Mouse (Mus musculus): ENCODE results near the gene Coq5. TPM values are rescaled to one million over a fixed set of nuclear protein-coding genes. Genes with fewer than 3 reads are reported as not detected.
A peak's percentile ranks its signal among the peaks of the same experiment; 100 is the strongest.

The Coq5 gene
- 61.4 and 62.9 TPM in 2 replicates for polyA plus RNA-seq (2015; fragmentation: Nextera tagmentation; extraction: Ambion mirVana)

DNA sequence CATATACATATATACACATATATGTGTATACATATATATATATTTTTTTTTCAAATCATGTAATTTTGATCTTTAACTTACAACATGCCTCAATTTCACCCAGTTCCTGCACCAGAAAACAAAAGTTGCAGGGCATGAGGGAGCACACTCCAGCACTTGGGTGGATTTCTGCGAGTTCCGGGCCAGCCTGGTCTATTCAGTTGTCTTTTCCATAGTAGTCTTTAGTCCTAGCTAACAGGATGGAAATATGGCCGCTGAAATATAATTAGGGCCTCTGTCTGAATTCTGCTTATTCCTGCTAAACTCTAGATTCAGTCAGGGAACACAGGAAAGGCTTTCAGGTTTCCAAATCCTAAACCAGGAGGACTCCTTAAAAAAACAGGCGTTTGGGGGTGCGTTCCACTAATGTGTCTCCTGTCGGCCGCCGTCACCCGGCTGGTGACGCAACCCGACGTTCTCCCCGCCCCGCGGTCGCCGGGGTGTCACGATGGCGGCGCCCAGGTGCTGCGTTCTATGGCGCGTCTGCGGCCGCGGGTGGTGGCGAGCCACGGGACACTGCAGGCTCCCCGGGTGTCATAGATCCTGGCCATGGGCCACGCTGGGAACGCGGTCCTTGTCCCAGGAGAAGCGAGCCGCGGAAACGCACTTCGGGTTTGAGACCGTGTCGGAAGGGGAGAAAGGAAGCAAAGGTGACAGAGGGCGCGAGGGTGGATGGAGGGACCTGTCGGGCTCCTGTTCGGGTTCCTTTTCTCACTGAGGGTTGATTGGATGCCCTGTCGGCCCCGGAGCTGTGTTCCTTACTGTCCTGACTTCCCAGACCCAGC is at the start of gene Coq5:
Coq5 (plus strand) TSS at position 441 of the 824 bp plus-strand sequence.
- Histone ChIP-seq H3K9ac (ENCODE audit: low read depth, low read length) (peak within 1 kb of the TSS; percentile 75), H3K4me2 (ENCODE audit: low read length) (peak within 1 kb of the TSS; percentile 91), H3K27ac (ENCODE audit: low read depth, low read length) (peak within 1 kb of the TSS; percentile 52; the same call in 1 of the 2 replicates), H3K4me1 (ENCODE audit: control insufficient read depth, insufficient read depth, low read depth, low read length) (peaks cover 5% of the 10 kb centered on the region), H3K4me3 (ENCODE audit: low read length) (peak within 1 kb of the TSS; percentile 56), H3K9me3 (ENCODE audit: control insufficient read depth, low read length) (no peaks in the 10 kb centered on the region), H3K36me3 (ENCODE audit: control insufficient read depth, insufficient read depth, low read length) (peaks cover 6% of the 10 kb centered on the region), H3K27me3 (replicated peaks; ENCODE audit: control insufficient read depth, insufficient read depth, low read length) (no peaks in the 10 kb centered on the region)
- WGBS, result 4% methylated on average over 43 of the region's 45 CpGs
- peak; percentile 83 for ATAC-seq

DNA sequence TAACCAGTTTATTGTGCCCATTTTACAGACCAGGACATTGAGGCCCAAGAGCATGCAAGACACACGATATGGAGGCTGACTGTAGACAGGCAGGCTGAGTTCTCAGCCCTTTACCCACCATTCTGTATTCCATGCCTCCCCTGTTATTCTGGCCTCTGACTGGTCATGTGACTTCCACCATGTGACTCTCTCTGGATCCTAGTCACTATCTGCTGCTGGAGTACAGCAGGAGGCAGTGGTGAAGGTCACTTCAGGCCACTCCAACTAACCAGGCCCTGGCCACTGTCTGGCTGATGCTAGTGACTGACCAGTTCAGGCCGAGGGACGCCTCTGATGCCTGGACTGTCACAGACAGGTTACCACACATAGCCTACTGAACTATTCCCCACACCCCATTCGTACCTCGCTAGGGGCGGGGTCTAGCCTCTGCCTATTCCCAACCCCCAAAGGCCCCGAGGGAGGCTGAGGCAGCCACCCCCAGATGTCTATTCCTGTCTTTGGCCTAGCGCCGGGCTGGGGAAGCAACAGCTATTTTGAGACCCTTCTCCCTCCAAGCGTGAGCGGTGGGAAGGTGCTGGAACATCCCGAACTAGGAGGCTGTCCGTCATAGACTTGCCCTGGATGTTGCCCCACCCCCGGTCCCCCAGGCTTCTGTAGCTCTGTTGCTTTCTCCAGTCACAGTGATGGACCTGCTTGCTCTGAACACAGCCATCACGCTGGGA is 48.5 kb upstream of the Coq5 start:
- no peak for ATAC-seq
- H3K4me1 ChIP-seq (ENCODE audit: control insufficient read depth, insufficient read depth, low read depth, low read length), result peaks cover 6% of the 10 kb centered on the region
- H3K27me3 ChIP-seq (replicated peaks; ENCODE audit: control insufficient read depth, insufficient read depth, low read length), result no peaks in the 10 kb centered on the region
- no peak overlapping the region for H3K27ac ChIP-seq (ENCODE audit: low read depth, low read length)
- no peaks in the 10 kb centered on the region for H3K9me3 ChIP-seq (ENCODE audit: control insufficient read depth, low read length)
- no peak overlapping the region for H3K4me3 ChIP-seq (ENCODE audit: low read length)
- H3K4me2 ChIP-seq (ENCODE audit: low read length), result no peak overlapping the region; the same call in 1 of the 2 replicates
- no peaks in the 10 kb centered on the region for H3K36me3 ChIP-seq (ENCODE audit: control insufficient read depth, insufficient read depth, low read length)
- H3K9ac ChIP-seq (ENCODE audit: low read depth, low read length), result no peak overlapping the region
- 50% methylated on average over 15 of the region's 15 CpGs for WGBS

DNA sequence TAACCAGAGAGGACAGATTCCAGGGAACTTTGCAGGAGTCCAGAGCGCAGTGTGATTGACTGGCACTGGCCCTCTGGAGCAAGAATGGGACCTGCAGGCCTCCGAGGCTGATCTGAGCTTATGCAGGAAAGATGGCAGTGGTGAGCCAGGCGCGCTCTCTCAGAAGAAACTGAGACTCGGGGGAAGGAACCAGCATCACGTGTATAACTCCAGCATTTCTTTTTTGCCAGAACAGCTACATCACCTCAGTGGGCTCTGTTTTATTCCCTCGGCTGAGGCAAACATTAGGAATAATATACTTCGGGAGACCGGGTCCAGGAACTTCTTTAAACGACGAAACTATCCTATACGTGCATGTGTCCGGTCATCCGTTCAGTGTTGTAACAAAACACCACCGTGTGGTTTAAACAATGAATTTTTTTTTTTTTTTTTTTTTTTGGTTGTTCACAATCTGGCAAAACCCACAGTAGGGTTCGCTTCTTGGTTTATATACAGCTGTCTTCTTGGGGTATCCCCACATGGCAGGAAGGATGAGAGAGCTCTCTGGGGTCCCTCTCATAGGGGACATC is 47.8 kb upstream of the Coq5 start:
- peak overlapping the region; percentile 29; the same call in 1 of the 2 replicates for H3K4me2 ChIP-seq (ENCODE audit: low read length)

DNA sequence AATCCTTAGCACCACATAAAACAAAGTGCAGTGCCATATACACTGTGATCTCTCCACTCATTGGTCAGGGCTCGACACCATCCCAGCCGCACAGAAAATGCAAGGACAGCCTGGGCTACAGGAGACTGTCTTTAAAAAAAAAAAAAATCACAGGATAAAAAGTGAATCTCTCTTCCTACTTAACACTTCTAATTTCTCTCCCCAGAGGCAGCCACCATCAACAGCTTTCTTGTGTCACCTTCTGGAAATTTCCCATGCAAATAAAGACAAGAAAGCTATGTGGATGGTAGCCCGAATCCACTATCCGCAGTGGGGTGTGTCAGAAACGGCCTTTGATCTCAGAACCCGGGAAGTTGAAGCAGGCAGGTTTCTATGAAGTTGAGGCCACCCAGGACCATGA is 47.0 kb upstream of the Coq5 start:
- 78% methylated on average over 6 of the region's 6 CpGs for WGBS

More for the DNA sequence above, 47.8 kb upstream of the Coq5 start:
- H3K4me1 ChIP-seq (ENCODE audit: control insufficient read depth, insufficient read depth, low read depth, low read length), result peaks cover 6% of the 10 kb centered on the region
- WGBS, result 32% methylated on average over 16 of the region's 16 CpGs
- H3K36me3 ChIP-seq (ENCODE audit: control insufficient read depth, insufficient read depth, low read length), result no peaks in the 10 kb centered on the region
- H3K9me3 ChIP-seq (ENCODE audit: control insufficient read depth, low read length), result no peaks in the 10 kb centered on the region
- no peak overlapping the region for H3K9ac ChIP-seq (ENCODE audit: low read depth, low read length)
- no peaks in the 10 kb centered on the region for H3K27me3 ChIP-seq (replicated peaks; ENCODE audit: control insufficient read depth, insufficient read depth, low read length)
- H3K27ac ChIP-seq (ENCODE audit: low read depth, low read length), result no peak overlapping the region
- ATAC-seq, result no peak
- no peak overlapping the region for H3K4me3 ChIP-seq (ENCODE audit: low read length)

DNA sequence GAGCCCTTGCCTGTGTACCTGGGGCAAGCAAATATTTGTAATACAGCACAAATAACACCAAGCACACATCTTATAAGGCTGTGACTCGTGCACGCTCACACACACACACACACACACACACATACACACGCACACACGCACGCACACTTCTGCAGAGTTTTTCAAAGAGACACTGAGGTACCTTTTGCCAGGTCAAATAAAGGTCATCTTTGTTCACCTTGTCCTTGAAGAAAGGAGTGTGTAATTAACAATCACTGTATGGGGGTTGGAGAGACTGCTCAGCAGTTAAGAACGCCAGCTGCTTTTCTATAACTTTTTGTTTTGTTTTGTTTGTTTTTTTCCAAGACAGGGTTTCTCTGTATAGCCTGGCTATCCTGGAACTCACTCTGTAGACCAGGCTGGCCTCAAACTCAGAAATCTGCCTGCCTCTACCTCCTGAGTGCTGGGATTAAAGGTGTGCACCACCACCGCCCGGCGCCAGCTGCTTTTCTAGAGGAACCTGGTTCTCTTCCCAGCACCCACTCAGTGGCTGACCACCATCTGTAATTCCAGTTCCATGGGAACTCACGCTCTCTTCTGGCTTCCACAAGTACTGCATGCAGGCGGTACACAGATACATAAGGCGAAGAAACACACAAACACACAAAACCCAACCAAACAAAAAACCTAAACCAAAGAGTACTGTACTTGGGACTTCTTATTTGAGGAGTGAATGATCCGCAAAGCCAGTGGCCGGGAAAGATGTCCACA is 46.3 kb upstream of the Coq5 start:
- Histone ChIP-seq H3K36me3 (ENCODE audit: control insufficient read depth, insufficient read depth, low read length) (no peaks in the 10 kb centered on the region), H3K27me3 (replicated peaks; ENCODE audit: control insufficient read depth, insufficient read depth, low read length) (no peaks in the 10 kb centered on the region), H3K4me3 (ENCODE audit: low read length) (no peak overlapping the region), H3K4me1 (ENCODE audit: control insufficient read depth, insufficient read depth, low read depth, low read length) (peaks cover 9% of the 10 kb centered on the region), H3K9me3 (ENCODE audit: control insufficient read depth, low read length) (no peaks in the 10 kb centered on the region), H3K4me2 (ENCODE audit: low read length) (no peak overlapping the region), H3K27ac (ENCODE audit: low read depth, low read length) (no peak overlapping the region), H3K9ac (ENCODE audit: low read depth, low read length) (no peak overlapping the region)
- no peak for ATAC-seq
- WGBS, result 94% methylated on average over 14 of the region's 14 CpGs

More for the DNA sequence above, 47.0 kb upstream of the Coq5 start:
- Histone ChIP-seq H3K9ac (ENCODE audit: low read depth, low read length) (no peak overlapping the region), H3K4me1 (ENCODE audit: control insufficient read depth, insufficient read depth, low read depth, low read length) (peaks cover 8% of the 10 kb centered on the region), H3K27me3 (replicated peaks; ENCODE audit: control insufficient read depth, insufficient read depth, low read length) (no peaks in the 10 kb centered on the region), H3K4me2 (ENCODE audit: low read length) (no peak overlapping the region), H3K36me3 (ENCODE audit: control insufficient read depth, insufficient read depth, low read length) (no peaks in the 10 kb centered on the region), H3K4me3 (ENCODE audit: low read length) (no peak overlapping the region), H3K27ac (ENCODE audit: low read depth, low read length) (no peak overlapping the region), H3K9me3 (ENCODE audit: control insufficient read depth, low read length) (no peaks in the 10 kb centered on the region)
- ATAC-seq, result no peak

DNA sequence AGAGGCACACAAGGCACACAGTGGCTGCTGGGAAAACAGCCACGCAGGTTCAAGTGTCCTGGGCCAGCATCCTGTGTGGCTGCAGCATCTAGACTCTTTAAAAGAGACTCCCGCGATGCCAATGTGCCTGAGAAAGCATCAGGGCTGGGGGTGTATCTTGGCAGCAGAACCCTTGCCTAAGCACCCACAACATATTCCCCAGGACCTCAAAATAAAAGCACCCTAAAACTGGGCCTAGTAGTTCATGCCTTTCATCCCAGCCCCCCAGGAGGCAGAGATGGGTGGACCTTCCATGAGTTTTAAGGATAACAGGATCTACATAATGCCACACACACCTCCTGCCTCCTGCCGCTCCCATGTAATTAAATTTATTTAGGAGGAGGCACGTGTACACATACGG is 44.9 kb upstream of the Coq5 start:
- no peak overlapping the region for H3K4me2 ChIP-seq (ENCODE audit: low read length)
- no peak for ATAC-seq
- no peaks in the 10 kb centered on the region for H3K36me3 ChIP-seq (ENCODE audit: control insufficient read depth, insufficient read depth, low read length)
- H3K27ac ChIP-seq (ENCODE audit: low read depth, low read length), result no peak overlapping the region
- no peaks in the 10 kb centered on the region for H3K9me3 ChIP-seq (ENCODE audit: control insufficient read depth, low read length)
- H3K9ac ChIP-seq (ENCODE audit: low read depth, low read length), result no peak overlapping the region
- no peak overlapping the region for H3K4me3 ChIP-seq (ENCODE audit: low read length)
- no peaks in the 10 kb centered on the region for H3K27me3 ChIP-seq (replicated peaks; ENCODE audit: control insufficient read depth, insufficient read depth, low read length)
- 51% methylated on average over 6 of the region's 6 CpGs for WGBS
- H3K4me1 ChIP-seq (ENCODE audit: control insufficient read depth, insufficient read depth, low read depth, low read length), result peaks cover 19% of the 10 kb centered on the region

DNA sequence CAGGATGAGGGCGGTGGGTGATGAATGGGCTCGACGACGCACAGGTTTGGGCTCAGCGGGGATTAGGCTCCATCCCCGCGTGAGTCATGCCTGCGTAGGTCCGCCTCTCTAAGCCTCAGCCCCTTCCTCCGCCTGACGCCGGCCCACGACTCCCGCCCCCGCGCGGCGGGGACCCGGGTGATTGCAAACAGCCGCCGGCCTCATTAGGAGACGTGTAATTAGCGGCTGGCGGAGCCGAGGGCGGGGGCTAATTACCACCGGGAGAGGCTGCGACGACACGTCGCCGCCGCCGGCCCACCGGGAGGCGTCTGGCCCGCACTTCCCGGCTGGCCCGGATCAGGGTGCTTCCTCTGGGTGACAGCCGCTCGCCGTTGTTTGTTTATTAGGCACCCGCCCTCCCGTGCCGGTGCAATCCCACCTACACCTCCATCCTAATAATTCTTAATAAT is 44.1 kb upstream of the Coq5 start:
- WGBS, result 1% methylated on average over 34 of the region's 45 CpGs
- no peaks in the 10 kb centered on the region for H3K9me3 ChIP-seq (ENCODE audit: control insufficient read depth, low read length)
- H3K27me3 ChIP-seq (replicated peaks; ENCODE audit: control insufficient read depth, insufficient read depth, low read length), result no peaks in the 10 kb centered on the region
- H3K4me1 ChIP-seq (ENCODE audit: control insufficient read depth, insufficient read depth, low read depth, low read length), result peaks cover 19% of the 10 kb centered on the region
- peak overlapping the region; percentile 80 for H3K9ac ChIP-seq (ENCODE audit: low read depth, low read length)
- peak overlapping the region; percentile 81 for H3K4me2 ChIP-seq (ENCODE audit: low read length)
- peaks cover 4% of the 10 kb centered on the region for H3K36me3 ChIP-seq (ENCODE audit: control insufficient read depth, insufficient read depth, low read length)
- peak overlapping the region; percentile 73 for H3K27ac ChIP-seq (ENCODE audit: low read depth, low read length)
- peak; percentile 47 for ATAC-seq
- H3K4me3 ChIP-seq (ENCODE audit: low read length), result peak overlapping the region; percentile 56

DNA sequence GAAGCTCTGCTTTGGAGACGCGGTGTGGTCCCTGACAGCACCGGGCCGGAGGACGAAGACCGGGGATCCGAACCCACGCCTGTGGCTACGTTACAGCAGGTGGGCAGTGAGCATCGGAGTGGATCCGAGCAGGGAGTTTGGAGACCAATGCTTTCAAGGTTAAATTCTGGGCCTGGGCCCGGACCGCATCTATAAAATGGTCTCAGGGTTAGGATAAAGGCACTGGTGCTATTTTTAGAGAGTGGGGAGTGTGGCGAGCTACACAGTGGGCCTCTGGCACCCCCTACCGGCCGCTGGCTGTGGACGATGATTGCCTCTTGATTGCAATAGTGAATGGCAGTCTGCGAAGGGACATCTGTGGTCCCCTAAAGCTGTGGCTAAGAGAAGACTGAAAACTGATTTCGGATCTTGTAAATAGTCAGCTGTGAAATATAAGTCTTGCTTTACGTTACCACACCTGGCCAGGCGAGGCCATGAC is 43.6 kb upstream of the Coq5 start, which contains the start of gene Pop5:
Pop5 (plus strand) TSS at position 51 of the 478 bp plus-strand sequence.
- Histone ChIP-seq H3K4me1 (ENCODE audit: control insufficient read depth, insufficient read depth, low read depth, low read length) (peaks cover 19% of the 10 kb centered on the region), H3K9me3 (ENCODE audit: control insufficient read depth, low read length) (no peaks in the 10 kb centered on the region), H3K4me2 (ENCODE audit: low read length) (peak within 1 kb of the TSS; percentile 81), H3K27ac (ENCODE audit: low read depth, low read length) (peak within 1 kb of the TSS; percentile 73), H3K4me3 (ENCODE audit: low read length) (peak within 1 kb of the TSS; percentile 56), H3K27me3 (replicated peaks; ENCODE audit: control insufficient read depth, insufficient read depth, low read length) (no peaks in the 10 kb centered on the region), H3K36me3 (ENCODE audit: control insufficient read depth, insufficient read depth, low read length) (peaks cover 9% of the 10 kb centered on the region), H3K9ac (ENCODE audit: low read depth, low read length) (peak within 1 kb of the TSS; percentile 80)
- ATAC-seq, result peak; percentile 72
- 2% methylated on average over 21 of the region's 21 CpGs for WGBS
